Mouse (Mus musculus): ENCODE measurements at regions not wholly inside any gene's neighbourhood (a gene's known extent, or its start where the extent isn't known, plus 50 kb on each side); places are given as distances from the start of the nearest gene placed in this dataset.
A peak's percentile ranks its signal among the peaks of the same experiment; 100 is the strongest.

DNA sequence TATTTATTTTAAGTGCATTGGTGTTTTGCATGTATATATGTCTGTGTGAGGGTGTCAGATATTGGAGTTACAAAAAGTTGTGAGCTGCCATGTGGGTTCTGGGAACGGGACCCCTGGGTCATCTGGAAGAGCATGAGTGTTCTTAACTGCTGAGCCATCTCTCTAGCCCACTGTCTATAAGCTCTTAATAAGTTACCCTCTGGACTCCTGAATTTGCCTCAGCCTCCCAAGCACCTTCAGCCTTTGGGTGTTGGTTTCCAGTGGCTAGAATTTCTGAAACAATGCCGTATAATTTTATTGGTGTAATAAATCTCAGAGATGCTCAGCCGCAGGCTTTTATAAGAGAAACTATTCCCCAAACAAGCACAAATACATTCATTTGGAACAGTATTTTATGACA lies 75.0 kb downstream of the Nat3 start:
- no peak for DNase-seq (ENCODE audit: low read depth, low spot score)

DNA sequence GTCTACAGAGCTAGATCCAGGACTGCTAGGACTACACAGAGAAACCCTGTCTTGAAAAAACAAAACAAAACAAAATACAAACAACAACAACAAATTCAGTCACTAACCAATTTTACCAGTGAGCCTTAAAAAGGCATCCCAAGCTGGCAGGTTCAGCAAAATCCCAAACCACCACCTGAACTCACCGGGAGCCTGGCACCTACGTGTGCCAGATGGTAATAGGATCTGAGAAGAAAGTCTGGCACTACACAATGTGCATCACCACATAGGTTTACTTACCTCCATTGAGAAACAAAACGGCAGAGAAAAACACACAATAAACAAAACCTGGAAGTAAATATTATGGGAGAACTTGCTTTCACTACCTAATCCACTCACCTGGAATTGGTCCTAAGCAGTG lies 98.6 kb downstream of the Nat3 start:
- no peak for DNase-seq (ENCODE audit: low read depth, low spot score)

- DNase-seq (ENCODE audit: low read depth, low spot score) = peak; percentile 22
Observed at GRCm38 (mm10) chr8:67631691-67632090, 108.0 kb downstream of the Nat3 start.

GRCm38 (mm10) chr8:67632290-67632689 lies 108.6 kb downstream of the Nat3 start:
- DNase-seq (ENCODE audit: low read depth, low spot score) = no peak
